Mouse (Mus musculus): ENCODE data around the gene Mrtfa.

- TF ChIP-seq CTCF (IDR thresholded peaks at IDR 0.05; ENCODE audit: low read depth) (no peak), EP300 (IDR thresholded peaks at IDR 0.05; ENCODE audit: low read depth) (no peak)
Measured at GRCm38 (mm10) chr15:81022437-81022836, 168.1 kb downstream of the Mrtfa start.

All from liver, embryonic 14.5 days (tissue).